Comparison of ENCODE assay signal across 8 mouse cellular contexts in genomic region chr4:143160826-143161225, GRCm38 (mm10). TPM values are rescaled to one million over a fixed set of nuclear protein-coding genes. Genes with fewer than 3 reads are reported as not detected.
DNase-seq lines count a peak whose midpoint lies in the region; ATAC-seq lines count a peak whose summit lies in the region.

No protein-coding gene starts in this region.

- peak; percentile 17 for DNase-seq in 416B (ENCODE audit: low read depth)
- DNase-seq in liver, embryonic 13.5 days, result no peak
- DNase-seq in thymus, postnatal 4 days, result no peak
- DNase-seq in frontal cortex, postnatal 36 days (ENCODE audit: low spot score in 2 of 2), result no peak
- DNase-seq in layer of hippocampus, adult 9-10 months (ENCODE audit: low spot score), result no peak

- no peaks in the 10 kb centered on the region for H3K9me3 ChIP-seq in erythroblast, embryonic 14.5 days (ENCODE audit: control insufficient read depth, low read length)
- no peaks in the 10 kb centered on the region for H3K9me3 ChIP-seq in forebrain, embryonic 15.5 days
- H3K9me3 ChIP-seq in liver, embryonic 13.5 days (replicated peaks), result no peaks in the 10 kb centered on the region

- H3K4me1 ChIP-seq in erythroblast, embryonic 14.5 days (ENCODE audit: control insufficient read depth), result peaks cover 31% of the 10 kb centered on the region
- H3K4me1 ChIP-seq in forebrain, embryonic 15.5 days, result peaks cover 39% of the 10 kb centered on the region
- H3K4me1 ChIP-seq in liver, embryonic 13.5 days (replicated peaks), result peaks cover 55% of the 10 kb centered on the region

- H3K9ac ChIP-seq in forebrain, embryonic 15.5 days (replicated peaks), result peak overlapping the region; percentile 93
- H3K9ac ChIP-seq in liver, embryonic 13.5 days, result peak overlapping the region; percentile 85

- peaks cover 35% of the 10 kb centered on the region for H3K36me3 ChIP-seq in erythroblast, embryonic 14.5 days (ENCODE audit: control insufficient read depth)
- peaks cover 6% of the 10 kb centered on the region; the same call in 1 of the 2 replicates for H3K36me3 ChIP-seq in forebrain, embryonic 15.5 days
- H3K36me3 ChIP-seq in liver, embryonic 13.5 days, result peaks cover 16% of the 10 kb centered on the region; the same call in 1 of the 2 replicates

- H3K4me2 ChIP-seq in forebrain, embryonic 15.5 days (replicated peaks), result peak overlapping the region; percentile 49
- H3K4me2 ChIP-seq in liver, embryonic 13.5 days, result peak overlapping the region; percentile 78

- H3K4me3 ChIP-seq in erythroblast, embryonic 14.5 days (replicated peaks), result peak overlapping the region; percentile 93
- H3K4me3 ChIP-seq in forebrain, embryonic 15.5 days, result peak overlapping the region; percentile 75
- peak overlapping the region; percentile 83 for H3K4me3 ChIP-seq in liver, embryonic 13.5 days (replicated peaks)

- peak overlapping the region; percentile 98; the same call in 1 of the 2 replicates for H3K27ac ChIP-seq in forebrain, embryonic 15.5 days (replicated peaks)
- H3K27ac ChIP-seq in liver, embryonic 13.5 days, result peak overlapping the region; percentile 97

- no peaks in the 10 kb centered on the region for H3K27me3 ChIP-seq in erythroblast, embryonic 14.5 days (ENCODE audit: control insufficient read depth)
- H3K27me3 ChIP-seq in forebrain, embryonic 15.5 days, result no peaks in the 10 kb centered on the region
- no peaks in the 10 kb centered on the region for H3K27me3 ChIP-seq in liver, embryonic 13.5 days

- 37% methylated on average over 3 of the region's 3 CpGs for WGBS in forebrain, embryonic 15.5 days
- 55% methylated on average over 3 of the region's 3 CpGs for WGBS in liver, embryonic 13.5 days (ENCODE audit: insufficient replicate concordance)

- no peak for ATAC-seq in erythroblast, adult 5-6 weeks (replicated peaks; ENCODE audit: low FRiP score, poor library complexity, severe bottlenecking)
- ATAC-seq in forebrain, embryonic 15.5 days (replicated peaks), result no peak
- no peak for ATAC-seq in liver, embryonic 13.5 days (ENCODE audit: low read depth)

RNA-seq across cellular contexts. Expression of gene Prdm2, which starts 52.0 kb away (rescaled TPM):
- 0.29 and 0.59 TPM in 2 replicates for polyA plus RNA-seq in erythroblast, embryonic 14.5 days (2012)
- total RNA-seq in erythroblast, adult 5-6 weeks (2015; ENCODE audit: low replicate concordance), result 8.6 and 15.0 TPM in 2 replicates
- 8.2 and 8.4 TPM in 2 replicates for total RNA-seq in erythroblast, adult 5-6 weeks (2017; ENCODE audit: low replicate concordance)
- polyA plus RNA-seq in forebrain, embryonic 15.5 days (2015; fragmentation: Nextera tagmentation; extraction: Ambion mirVana), result 16.9 and 18.4 TPM in 2 replicates
- 2.9 and 4.7 TPM in 2 replicates for polyA plus RNA-seq in liver, embryonic 13.5 days (2015; fragmentation: Nextera tagmentation; extraction: Ambion mirVana)
